27 mouse cellular contexts compared by ENCODE assay signal in genomic region chr2:77084629-77085028, GRCm38 (mm10).
DNase-seq lines count a peak whose midpoint lies in the region; ATAC-seq and TF ChIP-seq lines count a peak whose summit lies in the region.
"Had no signal": no experiment of that assay in that cellular context is flagged by ENCODE, and none has a peak within 500 bp of the region (broad histone marks: within the 10 kb centered on the region; RNA-seq: fewer than 3 reads in every experiment).

No protein-coding gene starts in this region.

- H3K4me3 ChIP-seq in heart, adult 2 months = no peak overlapping the region
- no peak overlapping the region for H3K4me3 ChIP-seq in layer of hippocampus, adult 2 months
- no peak overlapping the region for H3K4me3 ChIP-seq in midbrain, postnatal 0 days (ENCODE audit: low read depth, low read length)
- H3K4me3 ChIP-seq in midbrain, embryonic 10.5 days = no peak overlapping the region
- H3K4me3 ChIP-seq in stomach, postnatal 0 days (ENCODE audit: low read depth, low read length) = no peak overlapping the region
- H3K4me3 ChIP-seq: embryonic facial prominence, embryonic 13.5 days; erythroblast, embryonic 14.5 days; forebrain, embryonic 12.5 days; megakaryocyte, embryonic 14.5 days; neural tube, embryonic 12.5 days; stomach, embryonic 15.5 days had no signal

- DNase-seq in heart, adult 2 months = no peak
- no peak for DNase-seq in heart, postnatal 25 days (ENCODE audit: low spot score)
- no peak for DNase-seq in layer of hippocampus, adult 2 months (ENCODE audit: low spot score in 2 of 2)
- no peak for DNase-seq in layer of hippocampus, adult 9-11 months
- no peak for DNase-seq in midbrain, postnatal 0 days (ENCODE audit: low spot score)
- no peak for DNase-seq in midbrain, embryonic 10.5 days (ENCODE audit: low spot score)
- no peak for DNase-seq in stomach, postnatal 0 days (ENCODE audit: low spot score)
- DNase-seq: adrenal gland, adult 2 months; cerebellum, adult 2 months; cerebellum, postnatal 25 days; embryo, embryonic 11 days; gastrocnemius, postnatal 14 days; kidney, adult 11 months; kidney, postnatal 10 days; layer of hippocampus, postnatal 36 days; lung, postnatal 36 days; midbrain, embryonic 14.5 days; right cerebral cortex, adult 18-20 months; right cerebral cortex, postnatal 4 days; thymus, adult 2 months had no signal

- intact Hi-C loops in heart, adult 2 months (cut with DNase I) = no loop called here
- intact Hi-C loops in heart, postnatal 25 days (cut with DNase I) = no loop called here

- TF ChIP-seq POLR2A in heart, adult 2 months (IDR thresholded peaks at IDR 0.05; ENCODE audit: insufficient read depth, low read depth, low read length) = no peak

- H3K36me3 ChIP-seq in heart, adult 2 months (ENCODE audit: control insufficient read depth, insufficient read depth, low read length) = peaks cover 13% of the 10 kb centered on the region
- no peaks in the 10 kb centered on the region for H3K36me3 ChIP-seq in midbrain, postnatal 0 days (ENCODE audit: insufficient read depth, low read length)
- no peaks in the 10 kb centered on the region for H3K36me3 ChIP-seq in midbrain, embryonic 10.5 days
- H3K36me3 ChIP-seq in stomach, postnatal 0 days (ENCODE audit: control insufficient read depth, insufficient read depth, low read length) = no peaks in the 10 kb centered on the region
- H3K36me3 ChIP-seq: embryonic facial prominence, embryonic 13.5 days; forebrain, embryonic 12.5 days; neural tube, embryonic 12.5 days; stomach, embryonic 15.5 days had no signal

- H3K79me2 ChIP-seq in heart, adult 2 months (replicated peaks; ENCODE audit: control insufficient read depth, insufficient read depth, low read length) = no peaks in the 10 kb centered on the region

- H3K9me3 ChIP-seq in midbrain, postnatal 0 days (ENCODE audit: low read length) = no peaks in the 10 kb centered on the region
- no peaks in the 10 kb centered on the region for H3K9me3 ChIP-seq in midbrain, embryonic 10.5 days (replicated peaks)
- H3K9me3 ChIP-seq in stomach, postnatal 0 days (ENCODE audit: control insufficient read depth, low read length) = no peaks in the 10 kb centered on the region
- H3K9me3 ChIP-seq: embryonic facial prominence, embryonic 13.5 days; forebrain, embryonic 12.5 days; neural tube, embryonic 12.5 days; stomach, embryonic 15.5 days had no signal

- H3K4me1 ChIP-seq in heart, adult 2 months (ENCODE audit: control insufficient read depth, insufficient read depth, low read length) = no peaks in the 10 kb centered on the region
- no peaks in the 10 kb centered on the region for H3K4me1 ChIP-seq in midbrain, postnatal 0 days (ENCODE audit: insufficient read depth, low read length)
- 0 out of 2 replicates have a peak, but pooled peaks cover 7% of the 10 kb centered on the region for H3K4me1 ChIP-seq in midbrain, embryonic 10.5 days
- no peaks in the 10 kb centered on the region for H3K4me1 ChIP-seq in stomach, postnatal 0 days (replicated peaks; ENCODE audit: control insufficient read depth, insufficient read depth)
- H3K4me1 ChIP-seq: embryonic facial prominence, embryonic 13.5 days; megakaryocyte, embryonic 14.5 days; neural tube, embryonic 12.5 days; stomach, embryonic 15.5 days had no signal

- H3K9ac ChIP-seq in heart, adult 2 months (ENCODE audit: low read depth, low read length) = no peak overlapping the region
- H3K9ac ChIP-seq in midbrain, postnatal 0 days (replicated peaks; ENCODE audit: low read length, poor library complexity, severe bottlenecking) = no peak overlapping the region
- H3K9ac ChIP-seq in stomach, postnatal 0 days (ENCODE audit: low read length) = no peak overlapping the region
- H3K9ac ChIP-seq: embryonic facial prominence, embryonic 13.5 days; forebrain, embryonic 12.5 days; neural tube, embryonic 12.5 days; stomach, embryonic 15.5 days had no signal

- no peaks in the 10 kb centered on the region for H3K27me3 ChIP-seq in heart, adult 2 months (ENCODE audit: control insufficient read depth, insufficient read depth, low read length)
- H3K27me3 ChIP-seq in midbrain, postnatal 0 days (ENCODE audit: insufficient read depth, low read length) = no peaks in the 10 kb centered on the region
- H3K27me3 ChIP-seq in midbrain, embryonic 10.5 days (ENCODE audit: low read depth, poor library complexity, severe bottlenecking) = no peaks in the 10 kb centered on the region
- no peaks in the 10 kb centered on the region for H3K27me3 ChIP-seq in stomach, postnatal 0 days (ENCODE audit: control insufficient read depth, insufficient read depth, low read length)
- H3K27me3 ChIP-seq: embryonic facial prominence, embryonic 13.5 days; forebrain, embryonic 12.5 days; megakaryocyte, embryonic 14.5 days; neural tube, embryonic 12.5 days; stomach, embryonic 15.5 days had no signal

- TF ChIP-seq CTCF in heart, adult 2 months (IDR thresholded peaks at IDR 0.05) = peak; percentile 60
- TF ChIP-seq CTCF in layer of hippocampus, adult 2 months (conservative IDR thresholded peaks at IDR 0.05) = peak; percentile 66
- TF ChIP-seq CTCF in midbrain, postnatal 0 days (IDR thresholded peaks at IDR 0.05) = peak; percentile 50
- TF ChIP-seq CTCF in stomach, postnatal 0 days (IDR thresholded peaks at IDR 0.05; ENCODE audit: low read depth) = peak; percentile 58

- no peak overlapping the region for H3K27ac ChIP-seq in heart, adult 2 months
- no peak overlapping the region for H3K27ac ChIP-seq in layer of hippocampus, adult 2 months
- H3K27ac ChIP-seq in midbrain, postnatal 0 days (ENCODE audit: low read depth, low read length) = no peak overlapping the region
- no peak overlapping the region for H3K27ac ChIP-seq in midbrain, embryonic 10.5 days (replicated peaks)
- H3K27ac ChIP-seq in stomach, postnatal 0 days (replicated peaks) = no peak overlapping the region
- H3K27ac ChIP-seq: embryonic facial prominence, embryonic 13.5 days; forebrain, embryonic 12.5 days; neural tube, embryonic 12.5 days; stomach, embryonic 15.5 days had no signal

- TF ChIP-seq EP300 in heart, adult 2 months (IDR thresholded peaks at IDR 0.05; ENCODE audit: insufficient read depth, low read depth, low read length) = no peak
- no peak for TF ChIP-seq EP300 in stomach, postnatal 0 days (optimal IDR thresholded peaks at IDR 0.05)

- ATAC-seq in midbrain, postnatal 0 days (ENCODE audit: low FRiP score) = no peak
- ATAC-seq in stomach, postnatal 0 days (ENCODE audit: low FRiP score, low TSS enrichment) = no peak
- no peak for ATAC-seq in granulocyte monocyte progenitor cell, adult 5-6 weeks (replicated peaks; ENCODE audit: poor library complexity, severe bottlenecking)

- no peak overlapping the region for H3K4me2 ChIP-seq in midbrain, postnatal 0 days (ENCODE audit: low read depth, low read length, poor library complexity, severe bottlenecking)
- H3K4me2 ChIP-seq in stomach, postnatal 0 days (replicated peaks; ENCODE audit: low read depth) = no peak overlapping the region
- H3K4me2 ChIP-seq: embryonic facial prominence, embryonic 13.5 days; forebrain, embryonic 12.5 days; neural tube, embryonic 12.5 days; stomach, embryonic 15.5 days had no signal
